Mouse (Mus musculus): ENCODE measurements at regions not wholly inside any gene's neighbourhood (a gene's known extent, or its start where the extent isn't known, plus 50 kb on each side); places are given as distances from the start of the nearest gene placed in this dataset.

GRCm38 (mm10) chr15:87261497-87261896 is 282.6 kb upstream of the Fam19a5 start:
- no peaks in the 10 kb centered on the region for H3K27me3 ChIP-seq (ENCODE audit: control insufficient read depth, insufficient read depth, low read depth, low read length)
- no peak for ATAC-seq (ENCODE audit: low read depth)
- no peaks in the 10 kb centered on the region for H3K36me3 ChIP-seq (ENCODE audit: control insufficient read depth, insufficient read depth, low read length)
- H3K4me2 ChIP-seq (ENCODE audit: low read depth, low read length) = no peak overlapping the region
- no peaks in the 10 kb centered on the region for H3K4me1 ChIP-seq (replicated peaks; ENCODE audit: control insufficient read depth, insufficient read depth, low read length)
- WGBS = 74% methylated on average over 6 of the region's 6 CpGs
- no peaks in the 10 kb centered on the region for H3K9me3 ChIP-seq (ENCODE audit: control insufficient read depth, low read length)
- no peak overlapping the region for H3K9ac ChIP-seq (ENCODE audit: low read length)
- no peak overlapping the region for H3K4me3 ChIP-seq (ENCODE audit: low read length)
- no peak overlapping the region for H3K27ac ChIP-seq (ENCODE audit: low read length)

DNA sequence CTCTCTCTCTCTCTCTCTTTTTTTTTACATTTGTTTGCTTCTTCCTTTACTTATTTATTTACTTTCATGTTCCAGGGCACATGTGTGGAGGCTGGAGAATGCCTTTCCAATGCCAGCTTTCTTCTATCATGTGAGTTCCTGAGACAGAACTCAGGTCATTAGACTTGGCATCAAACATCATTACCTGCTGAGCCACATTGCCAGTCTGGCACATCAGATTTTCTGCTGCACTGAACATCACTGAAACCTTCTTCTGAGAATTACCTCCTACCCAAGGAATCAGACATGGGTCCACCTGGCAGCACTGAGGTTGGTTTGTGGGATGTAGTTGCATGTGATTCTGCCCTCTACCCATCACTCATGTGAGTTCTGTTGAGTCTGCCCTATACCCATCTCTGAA is 279.2 kb upstream of the Fam19a5 start:
- Histone ChIP-seq H3K4me1 (replicated peaks; ENCODE audit: control insufficient read depth, insufficient read depth, low read length) (no peaks in the 10 kb centered on the region), H3K9ac (ENCODE audit: low read length) (no peak overlapping the region), H3K27ac (ENCODE audit: low read length) (no peak overlapping the region), H3K9me3 (ENCODE audit: control insufficient read depth, low read length) (no peaks in the 10 kb centered on the region), H3K4me2 (ENCODE audit: low read depth, low read length) (no peak overlapping the region), H3K36me3 (ENCODE audit: control insufficient read depth, insufficient read depth, low read length) (no peaks in the 10 kb centered on the region), H3K4me3 (ENCODE audit: low read length) (no peak overlapping the region), H3K27me3 (ENCODE audit: control insufficient read depth, insufficient read depth, low read depth, low read length) (no peaks in the 10 kb centered on the region)
- ATAC-seq (ENCODE audit: low read depth) = no peak

DNA sequence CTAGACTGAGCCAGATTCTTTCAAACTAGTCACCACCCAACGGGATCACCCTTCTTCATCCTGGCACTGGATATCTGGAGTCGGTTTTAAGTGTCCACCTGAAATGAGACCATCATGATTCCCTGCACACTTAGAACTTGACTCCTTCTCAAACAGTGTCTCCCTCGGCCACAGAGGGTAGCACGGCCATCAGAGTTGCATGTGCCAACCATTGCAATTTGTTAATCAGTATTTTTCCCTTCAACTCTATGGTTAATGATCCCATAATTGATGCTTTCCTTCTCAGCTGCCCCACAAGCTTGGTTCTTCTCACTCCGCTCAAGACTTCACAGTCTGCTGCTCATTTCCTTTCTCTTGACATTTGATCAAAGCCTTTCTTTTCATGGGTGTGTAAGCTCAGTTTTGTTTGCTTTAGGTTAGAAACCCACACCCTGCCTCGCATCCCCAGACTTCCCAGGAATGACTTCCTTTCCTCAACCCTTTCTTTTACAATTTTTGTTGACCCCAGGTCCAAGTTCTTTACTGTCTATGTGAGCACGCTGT is 253.0 kb upstream of the Fam19a5 start:
- no peak overlapping the region for H3K9ac ChIP-seq (ENCODE audit: low read length)
- H3K9me3 ChIP-seq (ENCODE audit: control insufficient read depth, low read length) = no peaks in the 10 kb centered on the region
- H3K27ac ChIP-seq (ENCODE audit: low read length) = no peak overlapping the region
- no peaks in the 10 kb centered on the region for H3K27me3 ChIP-seq (ENCODE audit: control insufficient read depth, insufficient read depth, low read depth, low read length)
- H3K4me1 ChIP-seq (replicated peaks; ENCODE audit: control insufficient read depth, insufficient read depth, low read length) = no peaks in the 10 kb centered on the region
- 65% methylated on average over 7 of the region's 7 CpGs for WGBS
- H3K4me3 ChIP-seq (ENCODE audit: low read length) = no peak overlapping the region
- no peak for ATAC-seq (ENCODE audit: low read depth)
- H3K36me3 ChIP-seq (ENCODE audit: control insufficient read depth, insufficient read depth, low read length) = no peaks in the 10 kb centered on the region
- no peak overlapping the region for H3K4me2 ChIP-seq (ENCODE audit: low read depth, low read length)

DNA sequence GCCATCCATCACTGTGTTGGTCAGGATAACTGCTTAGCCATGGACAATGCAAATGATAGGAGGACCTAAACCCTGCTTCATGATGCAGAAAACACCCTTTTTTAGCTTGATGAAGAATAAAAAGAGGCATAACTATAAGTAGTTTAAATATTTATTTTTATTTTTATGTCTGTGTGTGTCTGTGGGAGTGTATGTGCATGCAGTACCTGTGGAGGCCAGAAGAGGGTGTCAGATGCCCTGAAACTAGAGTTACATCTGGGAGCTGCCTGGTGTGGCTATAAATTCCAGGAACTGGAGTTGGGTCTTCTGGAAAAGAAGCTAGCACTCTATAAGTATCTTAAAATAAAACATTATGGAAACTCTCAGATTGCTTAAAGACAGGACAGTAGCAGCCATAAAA is 224.2 kb upstream of the Fam19a5 start:
- no peak for ATAC-seq (ENCODE audit: low read depth)
- Histone ChIP-seq H3K9me3 (ENCODE audit: control insufficient read depth, low read length) (0 out of 2 replicates have a peak, but pooled peaks cover 3% of the 10 kb centered on the region), H3K4me2 (ENCODE audit: low read depth, low read length) (no peak overlapping the region), H3K9ac (ENCODE audit: low read length) (no peak overlapping the region), H3K4me3 (ENCODE audit: low read length) (no peak overlapping the region), H3K27me3 (ENCODE audit: control insufficient read depth, insufficient read depth, low read depth, low read length) (no peaks in the 10 kb centered on the region), H3K27ac (ENCODE audit: low read length) (no peak overlapping the region), H3K36me3 (ENCODE audit: control insufficient read depth, insufficient read depth, low read length) (no peaks in the 10 kb centered on the region), H3K4me1 (replicated peaks; ENCODE audit: control insufficient read depth, insufficient read depth, low read length) (no peaks in the 10 kb centered on the region)

GRCm38 (mm10) chr15:87321067-87321985 is 222.8 kb upstream of the Fam19a5 start:
- Histone ChIP-seq H3K9me3 (ENCODE audit: control insufficient read depth, low read length) (0 out of 2 replicates have a peak, but pooled peaks cover 3% of the 10 kb centered on the region), H3K27ac (ENCODE audit: low read length) (no peak overlapping the region), H3K36me3 (ENCODE audit: control insufficient read depth, insufficient read depth, low read length) (no peaks in the 10 kb centered on the region), H3K4me3 (ENCODE audit: low read length) (no peak overlapping the region), H3K9ac (ENCODE audit: low read length) (no peak overlapping the region), H3K4me2 (ENCODE audit: low read depth, low read length) (no peak overlapping the region), H3K4me1 (replicated peaks; ENCODE audit: control insufficient read depth, insufficient read depth, low read length) (no peaks in the 10 kb centered on the region), H3K27me3 (ENCODE audit: control insufficient read depth, insufficient read depth, low read depth, low read length) (no peaks in the 10 kb centered on the region)
- 62% methylated on average over 12 of the region's 12 CpGs for WGBS
- ATAC-seq (ENCODE audit: low read depth) = no peak

- no peaks in the 10 kb centered on the region for H3K9me3 ChIP-seq (ENCODE audit: control insufficient read depth, low read length)
- no peak overlapping the region for H3K4me3 ChIP-seq (ENCODE audit: low read length)
- no peak overlapping the region for H3K27ac ChIP-seq (ENCODE audit: low read length)
- 62% methylated on average over 5 of the region's 5 CpGs for WGBS
- H3K4me1 ChIP-seq (replicated peaks; ENCODE audit: control insufficient read depth, insufficient read depth, low read length) = no peaks in the 10 kb centered on the region
- no peak overlapping the region for H3K9ac ChIP-seq (ENCODE audit: low read length)
- ATAC-seq (ENCODE audit: low read depth) = no peak
- H3K4me2 ChIP-seq (ENCODE audit: low read depth, low read length) = no peak overlapping the region
- H3K27me3 ChIP-seq (ENCODE audit: control insufficient read depth, insufficient read depth, low read depth, low read length) = no peaks in the 10 kb centered on the region
- no peaks in the 10 kb centered on the region for H3K36me3 ChIP-seq (ENCODE audit: control insufficient read depth, insufficient read depth, low read length)
Observed at GRCm38 (mm10) chr15:87325389-87325788, 218.7 kb upstream of the Fam19a5 start.

GRCm38 (mm10) chr15:87326281-87326680 is 217.8 kb upstream of the Fam19a5 start:
- no peak overlapping the region for H3K9ac ChIP-seq (ENCODE audit: low read length)
- H3K27ac ChIP-seq (ENCODE audit: low read length) = no peak overlapping the region
- no peak overlapping the region for H3K4me2 ChIP-seq (ENCODE audit: low read depth, low read length)
- H3K4me1 ChIP-seq (replicated peaks; ENCODE audit: control insufficient read depth, insufficient read depth, low read length) = no peaks in the 10 kb centered on the region
- no peaks in the 10 kb centered on the region for H3K36me3 ChIP-seq (ENCODE audit: control insufficient read depth, insufficient read depth, low read length)
- H3K27me3 ChIP-seq (ENCODE audit: control insufficient read depth, insufficient read depth, low read depth, low read length) = no peaks in the 10 kb centered on the region
- WGBS = 80% methylated on average over 6 of the region's 6 CpGs
- ATAC-seq (ENCODE audit: low read depth) = no peak
- H3K4me3 ChIP-seq (ENCODE audit: low read length) = no peak overlapping the region
- H3K9me3 ChIP-seq (ENCODE audit: control insufficient read depth, low read length) = no peaks in the 10 kb centered on the region

- no peak overlapping the region for H3K9ac ChIP-seq (ENCODE audit: low read length)
Observed at GRCm38 (mm10) chr15:87332441-87332840, 211.7 kb upstream of the Fam19a5 start.

GRCm38 (mm10) chr15:87333527-87333926 is 210.6 kb upstream of the Fam19a5 start:
- 68% methylated on average over 4 of the region's 4 CpGs for WGBS
- Histone ChIP-seq H3K9ac (ENCODE audit: low read length) (no peak overlapping the region), H3K27me3 (ENCODE audit: control insufficient read depth, insufficient read depth, low read depth, low read length) (no peaks in the 10 kb centered on the region), H3K4me1 (replicated peaks; ENCODE audit: control insufficient read depth, insufficient read depth, low read length) (no peaks in the 10 kb centered on the region), H3K4me2 (ENCODE audit: low read depth, low read length) (no peak overlapping the region), H3K4me3 (ENCODE audit: low read length) (no peak overlapping the region), H3K36me3 (ENCODE audit: control insufficient read depth, insufficient read depth, low read length) (no peaks in the 10 kb centered on the region), H3K27ac (ENCODE audit: low read length) (no peak overlapping the region), H3K9me3 (ENCODE audit: control insufficient read depth, low read length) (no peaks in the 10 kb centered on the region)
- ATAC-seq (ENCODE audit: low read depth) = no peak

More at GRCm38 (mm10) chr15:87332441-87332840, 211.7 kb upstream of the Fam19a5 start:
- H3K27me3 ChIP-seq (ENCODE audit: control insufficient read depth, insufficient read depth, low read depth, low read length) = no peaks in the 10 kb centered on the region
- no peak for ATAC-seq (ENCODE audit: low read depth)
- no peaks in the 10 kb centered on the region for H3K36me3 ChIP-seq (ENCODE audit: control insufficient read depth, insufficient read depth, low read length)
- H3K4me2 ChIP-seq (ENCODE audit: low read depth, low read length) = no peak overlapping the region
- H3K4me3 ChIP-seq (ENCODE audit: low read length) = no peak overlapping the region
- 75% methylated on average over 3 of the region's 3 CpGs for WGBS
- H3K27ac ChIP-seq (ENCODE audit: low read length) = no peak overlapping the region
- H3K9me3 ChIP-seq (ENCODE audit: control insufficient read depth, low read length) = no peaks in the 10 kb centered on the region
- no peaks in the 10 kb centered on the region for H3K4me1 ChIP-seq (replicated peaks; ENCODE audit: control insufficient read depth, insufficient read depth, low read length)

All from lung, embryonic 16.5 days (tissue).